Mouse (Mus musculus) E14TG2a.4 (cell line): ENCODE measurements at regions not wholly inside any gene's neighbourhood (a gene's known extent, or its start where the extent isn't known, plus 50 kb on each side); places are given as distances from the start of the nearest gene placed in this dataset.

ENCODE experiments used
- CTCF ChIP-seq: conservative IDR thresholded peaks from 2 replicates; pipeline ENCODE4 v1.5.1; 2014; ENCODE audit warnings: low read length
- NANOG ChIP-seq: IDR thresholded peaks from 2 replicates; pipeline ENCODE4 v1.6.1; 2014; ENCODE audit warnings: borderline replicate concordance, low read length, mixed read lengths
- POU5F1 ChIP-seq: IDR thresholded peaks from 2 replicates; pipeline ENCODE4 v1.6.1; 2014; ENCODE audit warnings: low read length, borderline replicate concordance

- TF ChIP-seq CTCF (no peak), NANOG (no peak), POU5F1 (no peak)
These were observed 328.3 kb upstream of the Nox3 start for GRCm38 (mm10) chr17:4024384-4024783.
